Mouse (Mus musculus): ENCODE results near the gene Cyth4.

GRCm38 (mm10) chr15:78626285-78626684, 29.4 kb downstream of the Cyth4 start:
- no peak for TF ChIP-seq CTCF (IDR thresholded peaks at IDR 0.05; ENCODE audit: borderline replicate concordance, control insufficient read depth, extremely low read depth, insufficient read depth, low read length, poor library complexity)
- no peak for TF ChIP-seq POLR2A (IDR thresholded peaks at IDR 0.05; ENCODE audit: control insufficient read depth, extremely low read depth, insufficient read depth, low read length, poor library complexity)
